Mouse (Mus musculus): ENCODE results near the gene Smpd2. TPM values are rescaled to one million over a fixed set of nuclear protein-coding genes. Genes with fewer than 3 reads are reported as not detected.

Gene Smpd2
- polyA plus RNA-seq, 1 experiment: 80.8 TPM

DNA sequence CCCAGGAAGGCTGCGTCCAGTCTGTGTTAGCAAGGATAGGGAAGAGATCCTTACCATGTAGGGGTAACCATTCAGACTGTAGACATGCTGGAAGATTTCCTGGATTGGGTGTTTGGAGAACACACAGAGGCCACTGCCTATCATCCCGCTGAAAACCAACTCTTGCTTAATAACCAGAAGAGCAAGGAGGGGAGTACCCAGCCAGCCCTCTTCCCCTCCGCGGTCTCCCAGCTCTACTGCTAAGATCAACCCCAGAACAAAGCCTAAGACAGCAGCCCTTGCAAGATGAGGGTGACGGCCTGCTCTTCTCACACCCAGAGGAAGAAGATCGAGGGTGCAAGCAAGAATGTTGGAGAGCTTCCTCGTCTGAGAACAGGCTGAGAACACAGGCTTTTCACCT is 1.3 kb downstream of the Smpd2 start:
- DNase-seq (ENCODE audit: low read depth): no peak

DNA sequence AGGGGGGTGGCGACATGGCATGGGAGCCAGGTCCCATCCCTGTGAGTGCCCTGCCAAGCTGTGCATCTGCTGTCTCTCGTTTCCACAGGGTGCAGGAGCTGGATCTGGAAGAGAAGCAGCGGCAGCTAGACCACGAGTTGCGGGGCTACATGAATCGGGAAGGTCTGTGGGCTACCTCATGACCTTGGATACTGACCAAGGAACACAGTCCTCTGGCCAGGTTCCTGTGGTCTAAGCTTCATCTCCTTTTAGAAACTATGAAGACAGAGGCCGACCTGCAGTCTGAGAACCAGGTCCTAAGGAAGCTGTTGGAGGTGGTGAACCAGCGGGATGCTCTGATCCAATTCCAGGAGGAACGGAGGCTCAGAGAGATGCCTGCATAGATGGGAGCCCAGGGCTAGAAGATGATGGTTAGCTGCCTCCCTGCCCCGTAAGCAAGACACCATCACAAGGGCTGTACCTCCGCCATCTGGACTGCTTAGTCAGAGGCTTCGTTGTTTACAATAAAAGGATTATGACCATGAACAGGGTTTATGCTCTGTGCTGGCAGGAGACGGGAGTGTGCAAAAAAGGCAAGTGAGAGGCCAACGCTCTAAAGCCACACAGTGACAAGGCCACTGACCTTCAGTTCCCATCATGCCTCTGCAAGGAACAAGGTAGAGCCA is 3.5 kb downstream of the Smpd2 start:
- no peak for DNase-seq (ENCODE audit: low read depth)

DNA sequence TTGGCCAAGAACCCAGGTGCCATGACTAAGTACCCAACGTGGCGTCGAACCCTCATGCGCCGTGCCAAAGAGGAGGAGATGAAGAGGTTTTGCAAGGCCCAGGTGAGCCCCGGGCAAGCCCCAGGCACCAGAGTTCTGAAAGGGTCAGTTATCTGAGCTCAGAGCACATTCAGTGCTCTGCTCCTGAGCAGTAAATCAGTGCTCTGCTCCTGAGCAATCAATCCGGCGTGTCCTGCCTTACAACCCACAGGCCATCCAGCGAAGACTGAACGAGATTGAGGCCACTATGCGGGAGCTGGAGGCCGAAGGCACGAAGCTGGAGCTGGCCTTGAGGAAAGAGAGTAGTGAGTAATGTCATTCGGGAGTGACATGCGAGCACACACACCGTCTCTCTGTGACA is 4.4 kb downstream of the Smpd2 start:
- no peak for DNase-seq (ENCODE audit: low read depth)

DNA sequence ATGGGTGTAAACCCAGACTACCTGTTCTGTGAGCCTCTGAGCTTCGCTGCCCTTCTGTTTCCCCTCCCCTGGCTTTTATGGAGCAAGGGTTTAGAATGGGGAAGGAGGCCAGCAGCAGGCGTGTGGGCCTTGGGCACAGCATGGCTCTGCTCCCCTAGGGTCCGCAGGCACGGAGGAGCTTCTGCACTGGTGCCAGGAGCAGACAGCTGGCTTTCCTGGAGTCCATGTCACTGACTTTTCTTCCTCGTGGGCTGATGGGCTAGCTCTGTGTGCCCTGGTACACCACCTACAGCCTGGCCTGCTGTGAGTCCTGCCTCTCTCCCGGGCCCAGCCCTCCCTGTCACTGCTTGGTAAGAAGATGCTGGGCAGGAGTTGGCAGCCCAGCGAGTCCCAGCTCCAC is 7.7 kb downstream of the Smpd2 start:
- no peak for DNase-seq (ENCODE audit: low read depth)

DNA sequence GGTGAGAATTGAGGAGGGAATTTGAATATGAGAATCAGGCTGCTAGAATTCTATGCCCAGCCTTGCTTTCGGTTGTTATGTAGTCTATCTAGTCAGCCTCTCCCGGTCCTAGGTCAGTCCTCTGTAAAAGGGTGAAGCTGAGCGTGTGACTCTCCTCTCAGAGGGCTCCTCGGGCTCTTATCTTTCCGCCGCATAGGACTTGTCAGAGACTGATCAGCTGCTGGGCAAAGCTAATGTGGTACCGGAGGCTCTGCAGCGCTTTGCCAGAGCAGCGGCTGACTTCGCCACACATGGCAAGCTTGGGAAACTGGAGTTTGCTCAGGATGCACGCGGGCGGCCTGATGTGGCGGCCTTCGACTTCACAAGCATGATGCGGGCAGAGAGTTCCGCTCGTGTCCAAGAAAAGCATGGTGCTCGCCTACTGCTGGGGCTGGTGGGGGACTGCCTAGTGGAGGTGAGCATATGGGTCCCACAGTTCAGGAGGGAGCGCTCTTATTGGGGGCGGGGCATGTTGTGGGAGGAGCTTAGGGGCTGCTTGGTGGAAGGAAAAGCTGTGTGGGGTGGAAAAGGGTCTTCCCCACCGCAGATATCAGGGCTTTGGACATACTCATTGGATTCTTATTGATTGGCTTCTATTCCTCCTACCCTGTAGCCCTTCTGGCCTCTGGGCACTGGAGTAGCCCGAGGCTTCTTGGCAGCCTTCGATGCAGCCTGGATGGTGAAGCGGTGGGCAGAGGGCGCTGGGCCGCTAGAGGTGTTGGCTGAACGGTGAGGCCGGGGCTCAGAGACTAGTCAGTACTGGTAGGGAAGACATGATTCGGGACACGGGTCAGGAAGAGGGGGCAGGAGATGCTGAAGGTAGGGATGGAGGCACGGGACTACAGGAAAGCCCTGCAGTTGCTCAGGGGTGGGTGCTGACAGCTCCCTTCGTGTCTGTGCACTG is 9.0 kb downstream of the Smpd2 start:
- DNase-seq (ENCODE audit: low read depth): no peak

DNA sequence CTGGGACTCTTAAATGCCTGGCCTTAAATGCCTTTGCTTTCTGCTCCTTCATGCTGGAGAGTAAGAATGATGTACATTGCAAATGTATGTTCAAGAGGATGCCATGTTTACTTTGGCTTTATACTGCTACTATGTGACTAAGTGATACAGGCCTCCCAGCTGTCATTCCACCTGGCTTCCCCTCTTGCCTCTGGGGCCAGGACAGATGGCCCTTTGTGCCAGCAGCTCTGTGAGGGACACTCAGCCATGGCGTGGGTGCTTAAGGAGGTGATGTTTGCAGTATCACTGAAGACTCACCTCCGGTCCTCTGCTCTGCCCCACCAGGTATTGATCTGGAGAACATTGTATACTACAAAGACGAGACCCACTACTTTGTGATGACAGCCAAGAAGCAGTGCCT is 10.2 kb downstream of the Smpd2 start:
- DNase-seq (ENCODE audit: low read depth): no peak

DNA sequence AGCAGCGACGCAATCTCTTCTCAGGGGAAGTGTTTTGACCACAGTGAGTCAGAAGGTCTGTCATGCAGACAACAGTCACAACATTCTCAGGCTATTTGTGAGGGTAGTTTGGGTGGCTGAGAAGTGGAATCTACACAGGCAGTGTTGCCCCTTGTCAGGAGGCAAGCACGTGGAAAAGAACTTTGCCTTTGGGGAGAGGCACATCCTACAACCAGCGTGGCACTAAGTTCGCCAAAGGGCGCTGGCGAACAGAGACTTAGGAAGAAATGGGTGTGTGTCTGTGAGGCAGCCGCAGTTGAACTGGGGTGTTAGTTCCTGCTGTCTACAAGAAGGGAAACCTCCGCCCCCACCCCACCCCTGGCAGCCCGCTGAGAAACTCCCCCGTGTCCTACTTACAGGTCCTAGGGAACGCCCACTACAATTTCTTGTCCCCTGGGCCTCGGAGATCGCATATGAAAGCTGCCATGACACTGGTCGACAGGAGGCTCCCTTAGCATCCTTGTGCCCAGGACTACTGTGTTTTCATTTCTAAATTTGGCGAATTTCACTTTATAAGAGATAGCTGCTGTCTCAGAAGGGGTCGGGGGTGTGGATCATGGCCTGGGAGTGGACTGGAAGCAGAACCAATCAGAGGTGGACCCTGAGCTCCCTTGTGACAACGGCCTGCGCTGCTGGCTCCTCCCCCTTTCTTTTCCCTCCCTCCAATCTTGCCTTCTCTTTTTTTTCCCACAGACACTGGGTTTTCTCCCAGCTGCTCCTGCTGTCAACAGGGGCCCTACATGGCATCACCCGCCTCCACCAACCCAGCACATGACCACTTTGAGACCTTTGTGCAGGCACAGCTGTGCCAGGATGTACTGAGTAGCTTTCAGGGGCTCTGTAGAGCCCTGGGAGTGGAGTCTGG is 12.6 kb downstream of the Smpd2 start:
- DNase-seq (ENCODE audit: low read depth): no peak

DNA sequence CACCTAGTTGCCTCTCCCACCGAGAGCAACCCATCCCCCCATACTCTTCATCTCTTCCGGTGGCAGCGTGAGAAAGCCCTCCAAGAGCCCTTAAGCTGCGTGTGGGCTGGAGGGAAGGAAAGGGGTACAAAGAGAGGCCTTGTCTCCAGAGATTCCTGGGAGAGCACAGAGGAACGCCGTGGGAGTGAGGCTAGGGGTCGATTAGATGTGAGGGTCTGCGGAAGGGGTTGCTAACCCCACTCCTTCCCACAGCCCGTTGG is 13.2 kb downstream of the Smpd2 start:
- no peak for DNase-seq (ENCODE audit: low read depth)

DNA sequence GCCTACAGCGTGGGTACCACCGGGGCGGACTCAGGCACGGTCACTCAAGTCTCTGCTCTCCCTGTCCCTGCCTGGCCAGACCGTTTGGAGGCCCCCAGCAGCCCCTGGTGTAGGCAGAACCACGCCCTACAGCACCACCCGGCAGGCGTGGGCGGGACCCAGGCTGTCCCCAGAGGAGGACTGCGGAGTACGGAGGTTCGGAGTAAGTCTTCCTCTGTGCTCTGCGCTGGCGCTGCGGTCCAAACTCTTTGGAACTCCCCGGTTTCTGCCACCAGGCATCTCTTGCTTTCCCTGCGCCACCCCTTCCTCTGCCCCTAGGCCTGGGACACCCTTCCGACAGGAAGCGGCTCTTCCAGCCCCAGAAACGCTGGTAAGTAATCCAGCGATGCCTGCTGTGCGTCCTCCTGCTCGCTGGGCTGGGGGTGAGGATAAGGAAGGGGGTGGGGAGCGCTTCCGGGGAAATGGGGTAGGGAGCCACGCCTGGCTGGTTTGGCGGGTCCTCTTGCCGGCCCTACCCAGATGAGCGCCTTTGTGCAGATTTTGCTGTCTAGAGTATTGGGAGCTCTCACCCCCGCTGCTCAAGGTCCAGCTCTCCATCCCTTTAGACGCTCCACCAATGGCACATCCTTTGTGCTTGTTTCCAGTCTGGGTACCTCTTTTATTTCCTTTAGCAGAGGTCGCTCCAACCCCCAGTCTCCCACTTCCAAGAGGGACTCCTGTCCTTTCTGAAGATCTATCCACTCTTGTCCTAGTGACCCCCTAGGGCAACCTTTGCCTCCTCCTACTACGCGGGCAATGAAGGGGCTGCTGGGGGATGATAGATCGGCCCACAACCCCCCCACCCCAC is 13.8 kb downstream of the Smpd2 start, which contains the start of gene Mical1:
Gene Mical1, plus strand, starts transcription at position 144 of the 847 bp plus-strand sequence.
- no peak for DNase-seq (ENCODE audit: low read depth)

DNA sequence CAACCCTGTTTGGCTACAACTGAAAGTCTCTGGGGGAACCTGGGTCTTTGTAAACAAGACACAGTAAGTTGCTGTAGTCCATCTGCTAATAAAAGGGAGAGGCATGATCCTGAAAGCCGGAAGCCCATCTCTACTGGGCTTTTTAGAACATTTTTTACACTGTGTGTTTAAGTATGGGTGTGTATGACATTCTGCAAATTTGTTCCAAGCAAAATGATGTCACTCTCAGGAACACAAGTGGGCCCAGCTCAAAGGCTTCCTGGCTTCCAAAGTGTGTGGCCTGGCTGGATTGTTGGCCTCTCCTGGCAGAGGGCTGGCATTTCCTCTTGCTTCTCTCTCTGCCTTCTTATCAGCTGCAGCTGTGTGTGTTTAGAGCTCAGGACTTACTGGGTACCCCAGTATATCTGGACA is 15.2 kb downstream of the Smpd2 start:
- DNase-seq (ENCODE audit: low read depth): no peak

DNA sequence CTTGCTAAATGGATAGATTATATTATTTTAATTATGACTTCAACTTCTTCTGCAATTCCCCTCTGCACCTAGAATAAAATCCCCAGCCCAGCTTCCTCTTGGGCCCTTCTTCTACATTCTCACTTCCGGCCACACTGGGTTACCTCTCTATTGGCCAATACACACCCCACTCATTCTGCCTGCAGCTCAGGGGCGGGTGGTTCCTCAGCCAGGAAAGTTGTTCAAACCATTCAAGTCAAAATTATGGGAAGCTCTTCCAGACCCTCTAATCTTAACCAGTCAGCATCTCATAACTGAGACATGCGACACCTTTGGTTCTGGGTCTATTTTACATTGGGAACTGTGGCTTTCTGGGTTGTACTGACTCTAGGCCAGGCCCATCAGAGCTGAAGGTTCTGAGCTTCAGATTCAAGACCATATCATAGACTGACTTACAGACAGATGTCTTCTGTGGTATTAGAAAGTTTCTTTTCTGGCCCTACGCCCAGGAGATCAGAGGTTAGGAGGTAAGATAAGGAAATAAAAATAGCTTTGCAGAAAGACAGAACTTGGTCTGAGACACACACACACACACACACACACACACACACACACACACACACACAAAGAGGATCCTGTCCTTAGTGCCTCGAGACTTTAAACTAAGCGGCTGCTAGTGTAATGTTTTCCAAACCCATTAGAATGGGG is 16.2 kb downstream of the Smpd2 start:
- DNase-seq (ENCODE audit: low read depth): no peak

DNA sequence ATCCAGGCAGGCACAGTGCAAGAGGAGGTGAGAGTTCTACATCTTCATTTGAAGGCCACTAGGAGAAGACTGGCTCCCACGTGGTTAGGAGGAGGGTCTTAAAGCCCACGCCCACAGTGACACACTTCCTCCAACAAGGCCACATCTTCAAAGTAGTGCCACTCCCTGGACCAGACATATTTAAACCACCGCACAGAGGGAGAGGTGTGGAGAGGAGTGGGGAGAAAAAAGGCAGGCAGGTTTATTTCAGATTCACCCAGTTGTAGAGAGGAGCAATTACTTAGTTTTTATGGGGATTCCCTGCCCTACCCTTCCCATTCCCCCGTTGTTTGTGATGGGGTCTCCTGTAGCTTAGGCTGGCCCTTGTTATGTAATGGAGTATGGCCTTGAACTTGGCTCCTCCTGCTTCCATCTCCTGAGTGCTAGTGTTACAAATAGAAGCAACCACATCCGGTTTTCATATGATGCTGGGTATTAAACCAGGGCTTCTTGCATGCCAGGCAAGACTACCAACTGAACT is 17.1 kb downstream of the Smpd2 start:
- no peak for DNase-seq (ENCODE audit: low read depth)

DNA sequence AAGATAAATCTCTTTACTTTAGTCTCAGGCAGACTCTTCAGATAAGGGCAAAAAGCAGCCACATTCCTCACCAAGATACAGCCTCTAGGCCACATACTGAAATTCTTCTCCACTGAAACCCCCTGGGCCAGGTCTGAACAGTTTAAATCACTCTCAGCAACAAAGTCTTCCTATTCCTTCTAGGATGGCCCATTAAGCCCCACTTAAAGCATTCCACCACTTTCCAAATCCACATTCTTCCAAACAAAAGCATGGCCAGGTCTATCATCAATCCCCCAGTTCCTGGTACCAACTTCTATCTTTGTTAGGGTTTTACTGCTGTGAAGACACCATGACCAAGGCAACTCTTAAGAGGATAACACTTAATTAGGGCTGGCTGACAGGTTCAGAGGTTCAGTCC is 17.6 kb downstream of the Smpd2 start:
- no peak for DNase-seq (ENCODE audit: low read depth)

DNA sequence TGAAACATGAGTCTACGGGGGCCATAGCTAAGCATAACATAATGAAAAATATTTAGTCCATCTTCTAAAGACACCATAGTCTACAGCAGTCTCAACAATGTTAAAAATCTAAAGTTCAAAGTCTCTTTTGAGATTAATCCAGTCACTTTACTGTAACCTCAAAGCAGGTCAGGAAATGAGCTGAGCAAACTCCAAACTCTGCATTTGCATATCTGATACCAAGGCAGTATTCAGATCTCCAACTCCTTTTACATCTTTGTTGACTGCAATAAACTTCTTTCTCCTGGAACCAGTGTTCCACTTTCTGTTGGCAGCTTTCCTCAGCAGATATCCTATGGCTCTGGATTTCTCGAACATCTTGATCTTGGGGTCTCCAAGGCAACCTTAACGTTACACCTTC is 19.5 kb downstream of the Smpd2 start:
- DNase-seq (ENCODE audit: low read depth): no peak

DNA sequence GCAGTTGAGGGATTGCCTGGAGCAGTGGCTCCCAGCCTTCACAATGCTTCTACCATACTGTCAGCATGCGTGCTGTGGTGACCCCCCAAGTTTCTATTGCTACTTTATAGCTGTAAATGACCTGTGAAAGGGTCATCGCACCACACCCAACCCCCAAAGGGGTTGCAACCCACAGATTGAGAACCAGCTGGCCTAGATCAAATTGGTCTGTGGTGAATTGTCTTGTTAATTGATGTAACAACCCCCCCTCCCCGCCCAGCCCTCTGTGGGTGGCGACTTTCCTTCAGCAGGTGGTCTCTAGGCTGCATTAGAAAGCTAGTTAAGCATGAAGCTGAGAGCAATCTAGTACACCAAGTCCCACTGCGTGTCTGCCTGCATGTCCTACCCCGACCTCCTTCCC is 22.8 kb downstream of the Smpd2 start:
- DNase-seq (ENCODE audit: low read depth): no peak

DNA sequence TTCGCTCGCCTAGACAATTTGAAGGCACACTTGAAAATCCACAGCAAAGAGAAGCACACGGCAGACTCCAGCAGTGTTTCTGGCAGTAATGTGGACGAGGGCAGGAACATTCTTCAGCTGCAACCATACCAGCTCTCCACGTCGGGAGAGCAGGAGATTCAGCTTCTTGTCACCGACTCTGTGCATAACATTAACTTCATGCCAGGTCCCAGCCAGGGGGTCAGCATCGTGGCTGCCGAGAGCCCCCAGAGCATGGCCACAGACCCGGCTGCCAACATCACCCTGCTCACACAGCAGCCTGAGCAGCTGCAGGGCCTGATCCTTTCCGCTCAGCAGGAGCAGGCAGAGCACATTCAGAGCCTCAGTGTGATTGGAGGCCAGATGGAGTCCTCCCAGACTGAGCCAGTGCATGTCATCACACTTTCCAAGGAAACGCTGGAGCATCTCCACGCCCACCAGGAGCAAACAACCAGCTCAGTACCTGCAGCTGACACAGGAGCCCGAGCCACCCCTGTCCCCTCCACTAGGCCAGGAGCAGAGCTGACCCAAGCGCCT is 25.7 kb downstream of the Smpd2 start:
- DNase-seq (ENCODE audit: low read depth): no peak

DNA sequence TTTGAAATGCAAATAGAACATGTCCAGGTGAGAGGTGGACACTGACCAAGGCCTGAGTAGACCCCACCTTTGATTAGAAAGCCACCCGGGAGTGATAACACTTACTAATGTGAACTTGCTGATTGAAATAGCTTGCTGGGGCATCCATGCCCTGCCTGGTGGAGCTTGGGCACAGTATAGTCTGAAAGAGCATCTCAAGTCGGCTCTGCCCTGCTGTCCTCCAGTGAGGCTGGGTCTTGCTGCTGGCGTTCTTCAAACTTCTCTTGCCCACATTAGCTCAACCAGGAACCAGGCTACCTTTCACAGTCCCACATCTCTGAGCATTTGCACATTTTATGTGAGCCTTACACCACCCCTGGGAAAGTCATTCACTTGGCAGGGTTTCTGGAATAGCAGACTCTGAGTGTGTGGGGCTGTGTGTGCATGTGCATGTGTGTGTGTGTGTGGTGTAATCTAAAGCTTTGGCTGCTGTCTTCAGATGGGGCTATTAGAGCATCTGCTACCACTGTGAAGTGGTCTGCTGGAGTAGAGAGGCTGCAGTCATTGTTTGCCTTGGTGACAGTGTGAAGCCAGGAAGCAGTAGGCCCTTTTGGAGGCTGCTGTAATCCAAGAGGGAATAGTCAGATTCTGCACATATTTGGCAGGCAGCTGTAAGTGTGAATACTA is 29.0 kb downstream of the Smpd2 start:
- DNase-seq (ENCODE audit: low read depth): no peak

DNA sequence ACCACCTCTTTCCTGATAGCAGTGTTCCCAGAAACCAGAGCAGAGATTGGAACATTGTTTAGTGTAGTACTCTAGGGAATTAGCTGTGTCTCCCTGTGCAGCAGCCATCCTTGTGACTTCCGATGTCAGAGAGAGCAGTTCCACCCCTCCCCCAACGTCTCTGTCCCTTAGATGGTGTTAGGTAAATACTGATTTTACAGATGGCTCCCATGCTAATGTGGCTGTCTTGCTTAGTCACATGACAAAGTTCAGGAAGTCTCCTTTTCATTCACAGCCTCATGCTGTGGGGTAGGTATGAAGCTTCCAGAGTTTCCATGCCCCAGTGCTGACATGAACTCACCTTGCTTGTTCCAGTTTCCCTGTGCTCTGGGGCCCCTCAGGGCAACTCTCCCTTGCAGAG is 29.7 kb downstream of the Smpd2 start:
- no peak for DNase-seq (ENCODE audit: low read depth)

DNA sequence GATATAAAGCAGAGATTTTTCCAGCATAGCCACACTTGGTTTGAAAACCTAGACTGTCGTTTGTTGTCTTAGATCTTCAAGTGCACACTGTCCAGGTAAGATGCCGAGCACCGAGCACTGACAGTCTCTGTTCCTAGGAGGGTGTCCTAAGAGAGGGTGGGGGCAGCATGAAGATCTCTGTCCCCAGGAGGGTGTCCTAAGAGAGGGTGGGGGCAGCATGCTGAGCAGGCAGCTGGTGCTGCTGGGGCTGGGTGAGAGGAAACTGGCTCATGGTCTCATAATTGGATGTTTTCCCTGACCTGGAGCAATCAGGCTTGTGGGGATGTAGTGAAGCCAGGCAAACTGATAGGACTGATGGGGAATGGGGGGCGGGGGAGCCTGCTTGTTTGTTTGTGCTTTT is 30.2 kb downstream of the Smpd2 start:
- no peak for DNase-seq (ENCODE audit: low read depth)

DNA sequence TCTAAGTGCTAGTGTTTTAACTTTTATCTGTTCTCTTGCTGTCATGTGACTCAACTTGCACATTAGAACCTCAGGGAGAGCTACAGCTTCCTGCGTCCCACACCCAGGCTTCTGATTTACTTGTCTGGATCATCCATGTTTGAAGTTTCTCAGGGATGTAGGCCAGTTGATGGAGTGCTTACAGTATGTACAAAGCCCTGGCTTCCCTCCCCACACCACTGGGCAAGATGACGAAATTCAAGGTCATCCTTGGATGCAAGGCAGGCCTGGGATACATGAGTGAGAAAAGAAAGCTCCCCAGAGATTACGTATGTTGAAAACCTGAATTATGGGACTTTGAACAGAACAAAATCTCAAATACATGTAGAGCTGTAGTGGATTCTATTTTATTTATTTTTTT is 37.4 kb downstream of the Smpd2 start:
- DNase-seq (ENCODE audit: low read depth): no peak

Data from gonadal fat pad, adult 2 months (tissue).